Mouse (Mus musculus) CH12.LX (cell line): ENCODE results near the gene Rps6ka6. TPM values are rescaled to one million over a fixed set of nuclear protein-coding genes. Genes with fewer than 3 reads are reported as not detected.

ENCODE experiments used
- DNase-seq: peaks from one replicate; pipeline ENCODE4 v3.0.0-alpha.2; 2013; ENCODE audit errors: extremely low read depth
- H3K27ac ChIP-seq: 2 replicates; pipeline ENCODE4 v1.5.1; 2012; ENCODE audit warnings: low read depth, mild to moderate bottlenecking, control low read depth, moderate library complexity; ENCODE audit not compliant: insufficient read depth
- H3K27me3 ChIP-seq: replicated peaks from 2 replicates; pipeline ENCODE3; 2012; ENCODE audit warnings: inconsistent platforms
- H3K36me3 ChIP-seq, 2 experiments: replicated peaks in 1 of 2; 2 replicates each; pipeline versions ENCODE3 to v1.6.1; 2012; ENCODE audit warnings: inconsistent platforms in 1 of 2, low read length in 1 of 2, mild to moderate bottlenecking in 1 of 2, mixed read lengths in 1 of 2, moderate library complexity in 1 of 2; ENCODE audit not compliant: control insufficient read depth in 1 of 2, insufficient read depth in 1 of 2
- H3K4me1 ChIP-seq, 2 experiments: 2 replicates each; pipeline ENCODE4 v1.6.1; 2012; ENCODE audit warnings: inconsistent platforms in 1 of 2, moderate library complexity in 1 of 2; ENCODE audit not compliant: insufficient read depth in 2 of 2, control insufficient read depth in 1 of 2
- H3K4me2 ChIP-seq: 2 replicates; pipeline ENCODE4 v1.6.1; 2012; ENCODE audit warnings: low read depth, mild to moderate bottlenecking, control low read depth; ENCODE audit not compliant: poor library complexity, insufficient read depth, severe bottlenecking
- H3K4me3 ChIP-seq, 3 experiments: fragments of 150-350 bp in 1 of 3; sonication (generic) in 1 of 3; replicated peaks in 1 of 3; 2 replicates each; pipeline versions ENCODE3 to v1.5.1; 2011 to 2012; ENCODE audit warnings: low read depth in 2 of 3, low read length in 2 of 3, mild to moderate bottlenecking in 2 of 3, moderate library complexity in 2 of 3, control low read depth in 1 of 3, improper control_type of control experiment in 1 of 3, inconsistent platforms in 1 of 3, mixed read lengths in 1 of 3; ENCODE audit not compliant: poor library complexity in 1 of 3
- H3K79me2 ChIP-seq: replicated peaks from 2 replicates; pipeline ENCODE4 v1.6.1; 2012; ENCODE audit warnings: mild to moderate bottlenecking, moderate library complexity; ENCODE audit not compliant: control insufficient read depth, poor library complexity, insufficient read depth, severe bottlenecking; ENCODE audit errors: extremely low read depth
- H3K9ac ChIP-seq: 2 replicates; pipeline ENCODE4 v1.6.1; 2012; ENCODE audit warnings: low read depth, mild to moderate bottlenecking, control low read depth, moderate library complexity; ENCODE audit not compliant: insufficient read depth
- H3K9me3 ChIP-seq: replicated peaks from 2 replicates; pipeline ENCODE3; 2012; ENCODE audit warnings: low read length, inconsistent platforms, mixed read lengths
- SMC3 ChIP-seq: IDR thresholded peaks from 2 replicates; pipeline ENCODE4 v1.6.1; 2011; ENCODE audit warnings: low read depth, low read length, improper control_type of control experiment
- TBP ChIP-seq: conservative IDR thresholded peaks from 2 replicates; pipeline ENCODE4 v1.6.1; 2011; ENCODE audit warnings: low read depth, low read length, improper control_type of control experiment
- TCF12 ChIP-seq: IDR thresholded peaks from 2 replicates; pipeline ENCODE4 v1.6.1; 2014; ENCODE audit warnings: low read depth, mild to moderate bottlenecking, inconsistent platforms, low read length, improper control_type of control experiment
- USF1 ChIP-seq: IDR thresholded peaks from 2 replicates; pipeline ENCODE4 v1.6.1; 2014; ENCODE audit warnings: low read depth, mild to moderate bottlenecking, inconsistent platforms, low read length, improper control_type of control experiment
- dilution Hi-C: fragments of 300-500 bp; cut with MboI; formaldehyde crosslinking; loops from 2 replicates; pipeline ENCODE4 v1.14.3; 2020; ENCODE audit warnings: low sequenced_read_pairs; ENCODE audit not compliant: extremely low pct_unique_long_range_greater_than_20kb, extremely low pct_ligation_motif_present
- in situ Hi-C: fragments of 300-500 bp; cut with MboI; formaldehyde crosslinking; loops from 3 replicates; pipeline ENCODE4 v1.14.3; 2019; ENCODE audit warnings: low sequenced_read_pairs, low pct_ligation_motif_present, low pct_unique_long_range_greater_than_20kb, mixed read lengths
- polyA plus RNA-seq: library from polyadenylated mRNA; unstranded; fragments of >175 nt; gene quantifications from 2 replicates; pipeline ENCODE4 v1.2.1, GENCODE M21; 2012; ENCODE audit warnings: low read depth; ENCODE audit not compliant: insufficient read length
- total RNA-seq, 2 experiments: library from RNA; depleted of rRNA; stranded (reverse); fragments of 300-350 nt in 1 of 2; fragments of >200 nt in 1 of 2; gene quantifications; 2 replicates each; pipeline ENCODE4 v1.2.3; 2012 to 2014

Gene Rps6ka6
- total and polyA plus RNA-seq, 3 experiments: not detected

DNA sequence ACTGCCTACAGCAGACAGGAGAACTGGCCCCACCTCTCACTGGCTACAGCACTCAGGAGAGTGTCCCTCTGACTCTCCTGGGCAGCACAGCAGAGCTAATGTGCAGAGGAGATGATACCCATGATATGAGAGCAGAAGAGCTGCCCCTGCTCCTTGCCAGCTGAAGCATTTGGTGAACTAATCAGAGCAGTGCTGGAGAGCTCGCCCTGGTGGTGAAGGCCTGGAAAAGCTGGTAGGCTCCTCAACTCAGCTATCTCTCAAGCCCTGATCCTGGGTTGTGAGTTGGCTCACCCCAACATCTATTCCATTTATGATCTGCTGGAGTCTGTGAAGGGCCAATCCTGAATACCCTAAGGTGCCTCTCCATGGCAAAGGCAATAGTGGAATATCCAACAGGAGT lies 163.6 kb downstream of the Rps6ka6 start:
- no peak for TF ChIP-seq SMC3
- no peak for TF ChIP-seq TCF12
- no peak for TF ChIP-seq USF1
- no peak for TF ChIP-seq TBP
- H3K79me2 ChIP-seq: no peaks in the 10 kb centered on the region

More for the DNA sequence above, 163.6 kb downstream of the Rps6ka6 start:
- no peaks in the 10 kb centered on the region for H3K4me1 ChIP-seq
- no peak overlapping the region for H3K9ac ChIP-seq
- no peak for DNase-seq
- no peak overlapping the region for H3K4me2 ChIP-seq
- peaks cover 7% of the 10 kb centered on the region for H3K9me3 ChIP-seq
- H3K27me3 ChIP-seq: no peaks in the 10 kb centered on the region
- H3K36me3 ChIP-seq: no peaks in the 10 kb centered on the region
- H3K4me3 ChIP-seq: no peak overlapping the region
- H3K27ac ChIP-seq: no peak overlapping the region
- in situ Hi-C loops: no loop called here
- dilution Hi-C loops: no loop called here

Other genes starting within 250 kb of the Rps6ka6 start
- gene Hdx, start 159.1 kb upstream of the Rps6ka6 start, total RNA-seq (2012; rRNA removed): not detected in 2 replicates
- not detected in 2 replicates for gene Hdx, start 159.1 kb upstream of the Rps6ka6 start, total RNA-seq (2014; rRNA removed)
- not detected in 2 replicates for gene Hdx, start 159.1 kb upstream of the Rps6ka6 start, polyA plus RNA-seq